Mouse (Mus musculus): ENCODE results near the gene Tuba1b. TPM values are rescaled to one million over a fixed set of nuclear protein-coding genes. Genes with fewer than 3 reads are reported as not detected.

Gene Tuba1b
- total and polyA plus RNA-seq, 3 experiments = 1,149 to 2,960 (median 2,851) TPM

- Histone ChIP-seq H3K9me3 (replicated peaks; ENCODE audit: low read length) (no peaks in the 10 kb centered on the region), H3K36me3 (replicated peaks in 1 of 2; ENCODE audit: control insufficient read depth in 1 of 2, insufficient read depth in 1 of 2, low read length in 1 of 2) (peaks cover 24 to 43% of the 10 kb centered on the region in 2 experiments), H3K4me2 (ENCODE audit: insufficient read depth, low read depth, poor library complexity, severe bottlenecking) (no peak overlapping the region), H3K4me3 (replicated peaks in 1 of 3; ENCODE audit: low read depth in 2 of 3, low read length in 2 of 3, poor library complexity in 1 of 3) (no peak overlapping the region), H3K27me3 (replicated peaks) (no peaks in the 10 kb centered on the region), H3K9ac (ENCODE audit: insufficient read depth, low read depth) (no peak overlapping the region), H3K4me1 (ENCODE audit: control insufficient read depth in 1 of 2, insufficient read depth in 2 of 2) (peaks cover 5 to 25% of the 10 kb centered on the region in 2 experiments), H3K27ac (ENCODE audit: insufficient read depth, low read depth) (no peak overlapping the region), H3K79me2 (replicated peaks; ENCODE audit: control insufficient read depth, extremely low read depth, insufficient read depth, poor library complexity, severe bottlenecking) (peaks cover 12% of the 10 kb centered on the region; the same call in 1 of the 2 replicates)
- in situ Hi-C loops (cut with MboI; ENCODE audit: low pct_ligation_motif_present, low pct_unique_long_range_greater_than_20kb, low sequenced_read_pairs) (loop anchor here (5.0 kb wide), 1 partner anchor 1499 kb away; no protein-coding TSS in a partner anchor), dilution Hi-C loops (cut with MboI; ENCODE audit: extremely low pct_ligation_motif_present, extremely low pct_unique_long_range_greater_than_20kb, low sequenced_read_pairs) (no loop called here)
- DNase-seq (ENCODE audit: extremely low read depth) = no peak
- no peak for TF ChIP-seq ZMIZ1 (IDR thresholded peaks at IDR 0.05; ENCODE audit: low read depth, low read length)
- no peak for TF ChIP-seq SIN3A (IDR thresholded peaks at IDR 0.05; ENCODE audit: low read length)
- TF ChIP-seq CHD1 (IDR thresholded peaks at IDR 0.05; ENCODE audit: low read depth, low read length) = no peak
- no peak for TF ChIP-seq ZC3H11A (IDR thresholded peaks at IDR 0.05; ENCODE audit: low read depth, low read length)
- TF ChIP-seq ZNF384 (IDR thresholded peaks at IDR 0.05; ENCODE audit: low read depth, low read length) = no peak
- no peak for TF ChIP-seq MXI1 (IDR thresholded peaks at IDR 0.05; ENCODE audit: low read depth, low read length)
- no peak for TF ChIP-seq GABPA (IDR thresholded peaks at IDR 0.05; ENCODE audit: insufficient replicate concordance, low read depth, low read length)
- no peak for TF ChIP-seq PAX5 (IDR thresholded peaks at IDR 0.05; ENCODE audit: low read length)
- no peak for TF ChIP-seq JUN (IDR thresholded peaks at IDR 0.05; ENCODE audit: insufficient read depth, low read depth, low read length)
- no peak for TF ChIP-seq MAFK (IDR thresholded peaks at IDR 0.05; ENCODE audit: insufficient replicate concordance, low read length)
- TF ChIP-seq SMC3 (IDR thresholded peaks at IDR 0.05; ENCODE audit: low read depth, low read length) = no peak
- TF ChIP-seq POLR2AphosphoS2 (IDR thresholded peaks at IDR 0.05; ENCODE audit: low read depth, low read length) = no peak
- no peak for TF ChIP-seq EP300 (IDR thresholded peaks at IDR 0.05; ENCODE audit: low read length)
- no peak for TF ChIP-seq BHLHE40 (IDR thresholded peaks at IDR 0.05; ENCODE audit: low read depth, low read length)
- no peak for TF ChIP-seq ELF1 (IDR thresholded peaks at IDR 0.05; ENCODE audit: low read depth, low read length)
- no peak for TF ChIP-seq UBTF (IDR thresholded peaks at IDR 0.05; ENCODE audit: low read depth, low read length)
- no peak for TF ChIP-seq MAZ (IDR thresholded peaks at IDR 0.05; ENCODE audit: low read depth, low read length)
Observed at GRCm38 (mm10) chr15:98916016-98916415, 18.3 kb downstream of the Tuba1b start.

DNA sequence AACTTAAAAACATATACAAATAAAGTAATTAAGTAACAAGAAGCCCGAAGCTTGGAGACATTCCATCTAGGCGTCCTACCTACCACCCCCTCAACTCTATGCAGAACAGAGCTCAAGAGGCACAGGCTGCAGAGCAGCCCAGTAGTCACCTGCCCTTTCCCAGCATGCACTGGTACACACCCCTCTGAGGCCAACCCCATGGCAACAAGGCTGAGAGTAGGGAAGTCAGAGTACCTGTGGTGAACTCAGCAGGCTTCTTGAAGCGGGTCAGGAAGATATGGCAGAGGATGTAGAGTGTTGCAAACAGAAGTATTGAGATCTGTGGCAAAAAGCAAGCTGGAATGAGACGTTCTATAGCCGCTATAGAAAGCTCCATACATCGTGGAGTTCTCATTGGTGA is 19.5 kb downstream of the Tuba1b start:
- no peak for TF ChIP-seq ETS1 (conservative IDR thresholded peaks at IDR 0.05; ENCODE audit: low read depth, low read length)
- no peak for TF ChIP-seq CHD1 (IDR thresholded peaks at IDR 0.05; ENCODE audit: low read depth, low read length)
- TF ChIP-seq JUND (conservative IDR thresholded peaks at IDR 0.05; ENCODE audit: low read depth, low read length) = no peak
- dilution Hi-C loops (cut with MboI; ENCODE audit: extremely low pct_ligation_motif_present, extremely low pct_unique_long_range_greater_than_20kb, low sequenced_read_pairs) = no loop called here
- Histone ChIP-seq H3K9ac (ENCODE audit: insufficient read depth, low read depth) (no peak overlapping the region), H3K36me3 (replicated peaks in 1 of 2; ENCODE audit: control insufficient read depth in 1 of 2, insufficient read depth in 1 of 2, low read length in 1 of 2) (peaks cover 28 to 48% of the 10 kb centered on the region in 2 experiments), H3K4me3 (replicated peaks in 1 of 3; ENCODE audit: low read depth in 2 of 3, low read length in 2 of 3, poor library complexity in 1 of 3) (no peak overlapping the region), H3K9me3 (replicated peaks; ENCODE audit: low read length) (no peaks in the 10 kb centered on the region), H3K4me1 (ENCODE audit: control insufficient read depth in 1 of 2, insufficient read depth in 2 of 2) (peaks cover 5 to 25% of the 10 kb centered on the region in 2 experiments), H3K27me3 (replicated peaks) (no peaks in the 10 kb centered on the region), H3K27ac (ENCODE audit: insufficient read depth, low read depth) (no peak overlapping the region), H3K4me2 (ENCODE audit: insufficient read depth, low read depth, poor library complexity, severe bottlenecking) (no peak overlapping the region), H3K79me2 (replicated peaks; ENCODE audit: control insufficient read depth, extremely low read depth, insufficient read depth, poor library complexity, severe bottlenecking) (peaks cover 12% of the 10 kb centered on the region; the same call in 1 of the 2 replicates)
- no peak for DNase-seq (ENCODE audit: extremely low read depth)
- in situ Hi-C loops (cut with MboI; ENCODE audit: low pct_ligation_motif_present, low pct_unique_long_range_greater_than_20kb, low sequenced_read_pairs) = loop anchor here (5.0 kb wide), 1 partner anchor 1498 kb away; no protein-coding TSS in a partner anchor

Measured in CH12.LX (cell line).